Mouse (Mus musculus) ES-Bruce4 (cell line): ENCODE results near the gene Agpat1. TPM values are rescaled to one million over a fixed set of nuclear protein-coding genes. Genes with fewer than 3 reads are reported as not detected.

ENCODE experiments used
- H3K27ac ChIP-seq: 2 replicates; pipeline ENCODE4 v1.5.1; 2012; ENCODE audit warnings: low read length, inconsistent platforms; ENCODE audit not compliant: insufficient read depth
- H3K27me3 ChIP-seq: 2 replicates; pipeline ENCODE4 v1.6.1; 2012; ENCODE audit warnings: mild to moderate bottlenecking, low read length, inconsistent platforms; ENCODE audit not compliant: control insufficient read depth, poor library complexity, insufficient read depth, severe bottlenecking
- H3K36me3 ChIP-seq: 2 replicates; pipeline ENCODE4 v1.6.1; 2012; ENCODE audit warnings: inconsistent platforms, mild to moderate bottlenecking, low read length, moderate library complexity; ENCODE audit not compliant: control insufficient read depth, poor library complexity, insufficient read depth, severe bottlenecking
- H3K4me1 ChIP-seq: one replicate; pipeline ENCODE4 v1.8.1; 2011; ENCODE audit warnings: low read length; ENCODE audit not compliant: control insufficient read depth, insufficient read depth
- H3K4me3 ChIP-seq: 2 replicates; pipeline ENCODE4 v1.5.1; 2011; ENCODE audit warnings: low read depth, mild to moderate bottlenecking, low read length
- H3K9ac ChIP-seq: 2 replicates; pipeline ENCODE4 v1.6.1; 2012; ENCODE audit warnings: low read depth, mild to moderate bottlenecking, inconsistent platforms; ENCODE audit not compliant: poor library complexity, severe bottlenecking
- H3K9me3 ChIP-seq: replicated peaks from 2 replicates; pipeline ENCODE4 v1.6.1; 2012; ENCODE audit warnings: mild to moderate bottlenecking, low read length, inconsistent platforms; ENCODE audit not compliant: control insufficient read depth, poor library complexity, insufficient read depth, severe bottlenecking
- CTCF ChIP-seq: IDR thresholded peaks from one replicate; pipeline ENCODE4 v1.8.1; 2011; ENCODE audit warnings: low read depth, low read length
- EP300 ChIP-seq: IDR thresholded peaks from 2 replicates; pipeline ENCODE4 v1.6.1; 2011; ENCODE audit warnings: low read depth, low read length; ENCODE audit not compliant: insufficient read depth
- POLR2A ChIP-seq: IDR thresholded peaks from one replicate; pipeline ENCODE4 v1.8.1; 2011; ENCODE audit warnings: low read length; ENCODE audit not compliant: insufficient read depth
- polyA plus RNA-seq: library from polyadenylated mRNA; stranded (reverse); fragments of >200 nt; gene quantifications from 2 replicates; pipeline ENCODE4 v1.2.4, GENCODE M21; 2011; ENCODE audit warnings: low read depth; ENCODE audit not compliant: missing spikeins, insufficient read depth, insufficient read length

The Agpat1 gene
- polyA plus RNA-seq, 1 experiment, result 66.8 TPM

GRCm38 (mm10) chr17:34651507-34652221 is 47.6 kb downstream of the Agpat1 start:
- no peak overlapping the region for H3K9ac ChIP-seq
- peaks cover 9% of the 10 kb centered on the region; the same call in 1 of the 2 replicates for H3K36me3 ChIP-seq
- H3K4me3 ChIP-seq, result no peak overlapping the region
- H3K4me1 ChIP-seq, result no peaks in the 10 kb centered on the region
- H3K9me3 ChIP-seq, result no peaks in the 10 kb centered on the region
- TF ChIP-seq EP300 (no peak), CTCF (peak; percentile 61), POLR2A (no peak)
- no peaks in the 10 kb centered on the region for H3K27me3 ChIP-seq
- no peak overlapping the region for H3K27ac ChIP-seq

GRCm38 (mm10) chr17:34652546-34652945 is 48.5 kb downstream of the Agpat1 start:
- Histone ChIP-seq H3K4me3 (no peak overlapping the region), H3K4me1 (no peaks in the 10 kb centered on the region), H3K27ac (no peak overlapping the region), H3K27me3 (no peaks in the 10 kb centered on the region), H3K9ac (no peak overlapping the region), H3K9me3 (no peaks in the 10 kb centered on the region), H3K36me3 (peaks cover 9% of the 10 kb centered on the region; the same call in 1 of the 2 replicates)
- TF ChIP-seq EP300, result no peak
- TF ChIP-seq CTCF, result no peak

DNA sequence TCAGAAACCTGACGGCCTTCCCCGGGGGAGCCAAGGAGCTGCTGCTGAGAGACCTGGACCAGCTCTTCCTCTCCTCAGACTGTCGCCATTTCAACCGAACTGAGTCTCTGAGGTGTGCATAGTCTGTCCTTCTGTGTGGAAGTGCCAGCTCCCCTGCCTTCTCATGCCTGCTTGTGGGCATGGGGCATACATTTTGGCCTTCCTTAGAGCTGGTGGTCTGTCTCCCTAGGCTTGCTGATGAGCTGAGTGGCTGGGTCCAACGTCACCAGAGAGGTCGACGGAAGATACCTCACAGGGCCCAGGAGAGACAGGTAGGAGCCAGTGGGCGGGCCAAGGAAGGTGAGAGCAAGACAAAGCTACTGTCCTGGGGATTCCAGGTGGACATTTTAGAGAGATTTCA is 48.9 kb downstream of the Agpat1 start:
- Histone ChIP-seq H3K27ac (no peak overlapping the region), H3K4me1 (no peaks in the 10 kb centered on the region), H3K4me3 (no peak overlapping the region), H3K36me3 (peaks cover 9% of the 10 kb centered on the region; the same call in 1 of the 2 replicates), H3K9me3 (no peaks in the 10 kb centered on the region), H3K9ac (no peak overlapping the region), H3K27me3 (no peaks in the 10 kb centered on the region)
- TF ChIP-seq EP300 (no peak), POLR2A (no peak), CTCF (no peak)

DNA sequence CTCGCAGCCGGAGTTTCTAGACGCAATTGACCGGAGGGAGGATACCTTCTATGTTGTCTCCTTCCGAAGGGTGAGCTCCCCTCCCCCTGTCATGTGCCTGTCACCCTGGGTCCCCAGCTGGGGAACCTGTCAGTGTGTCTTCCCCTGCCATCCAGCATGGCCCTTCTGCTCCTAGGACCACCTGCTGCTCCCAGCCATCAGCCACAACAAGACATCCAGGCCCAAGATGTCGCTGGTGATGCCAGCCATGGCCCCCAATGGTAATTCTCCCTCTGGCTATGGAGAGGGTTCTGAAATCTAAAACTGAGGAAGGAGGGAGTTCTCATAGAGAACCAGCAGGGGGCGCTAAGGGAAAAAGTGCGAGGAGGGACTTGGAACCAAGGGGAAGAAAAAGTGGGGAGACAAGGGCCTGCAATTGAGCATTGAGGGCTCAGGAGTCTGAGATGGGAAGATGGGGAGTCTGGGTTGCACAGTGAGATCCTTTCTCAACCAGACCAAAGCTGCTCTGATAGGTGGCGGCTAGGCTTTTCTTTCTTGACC is 49.8 kb downstream of the Agpat1 start:
- H3K36me3 ChIP-seq, result peaks cover 9% of the 10 kb centered on the region; the same call in 1 of the 2 replicates

GRCm38 (mm10) chr17:34654392-34654791 is 50.3 kb downstream of the Agpat1 start:
- no peaks in the 10 kb centered on the region for H3K27me3 ChIP-seq
- no peak overlapping the region for H3K9ac ChIP-seq
- TF ChIP-seq EP300 (no peak), CTCF (no peak), POLR2A (no peak)
- no peak overlapping the region for H3K27ac ChIP-seq
- no peaks in the 10 kb centered on the region for H3K9me3 ChIP-seq
- peaks cover 6% of the 10 kb centered on the region; the same call in 1 of the 2 replicates for H3K36me3 ChIP-seq
- H3K4me1 ChIP-seq, result no peaks in the 10 kb centered on the region
- H3K4me3 ChIP-seq, result no peak overlapping the region

More for the DNA sequence above, 49.8 kb downstream of the Agpat1 start:
- Histone ChIP-seq H3K27me3 (no peaks in the 10 kb centered on the region), H3K4me3 (no peak overlapping the region), H3K9me3 (no peaks in the 10 kb centered on the region), H3K27ac (no peak overlapping the region), H3K9ac (no peak overlapping the region), H3K4me1 (no peaks in the 10 kb centered on the region)
- TF ChIP-seq POLR2A (no peak), EP300 (no peak), CTCF (peak; percentile 40)

GRCm38 (mm10) chr17:34655160-34655559 is 51.1 kb downstream of the Agpat1 start:
- H3K9ac ChIP-seq, result no peak overlapping the region
- peaks cover 5% of the 10 kb centered on the region; the same call in 1 of the 2 replicates for H3K36me3 ChIP-seq
- H3K9me3 ChIP-seq, result no peaks in the 10 kb centered on the region
- H3K27me3 ChIP-seq, result no peaks in the 10 kb centered on the region
- no peaks in the 10 kb centered on the region for H3K4me1 ChIP-seq
- H3K4me3 ChIP-seq, result no peak overlapping the region
- TF ChIP-seq CTCF (no peak), EP300 (no peak), POLR2A (no peak)
- no peak overlapping the region for H3K27ac ChIP-seq
